Mouse (Mus musculus) brain, embryonic 14.5 days (tissue): ENCODE results near the gene Dock10.

Experiments
- CTCF ChIP-seq: fragments of 200-500 bp; IDR thresholded peaks from 2 replicates; pipeline ENCODE4 v1.5.1; 2012; ENCODE audit warnings: inconsistent platforms, mild to moderate bottlenecking, moderate library complexity, borderline replicate concordance; ENCODE audit not compliant: insufficient read depth, insufficient read length; ENCODE audit errors: extremely low read depth
- POLR2A ChIP-seq: fragments of 200-500 bp; IDR thresholded peaks from 2 replicates; pipeline ENCODE4 v1.6.1; 2012; ENCODE audit warnings: mild to moderate bottlenecking, inconsistent platforms, borderline replicate concordance; ENCODE audit not compliant: poor library complexity, insufficient read depth, insufficient read length, severe bottlenecking; ENCODE audit errors: extremely low read depth

DNA sequence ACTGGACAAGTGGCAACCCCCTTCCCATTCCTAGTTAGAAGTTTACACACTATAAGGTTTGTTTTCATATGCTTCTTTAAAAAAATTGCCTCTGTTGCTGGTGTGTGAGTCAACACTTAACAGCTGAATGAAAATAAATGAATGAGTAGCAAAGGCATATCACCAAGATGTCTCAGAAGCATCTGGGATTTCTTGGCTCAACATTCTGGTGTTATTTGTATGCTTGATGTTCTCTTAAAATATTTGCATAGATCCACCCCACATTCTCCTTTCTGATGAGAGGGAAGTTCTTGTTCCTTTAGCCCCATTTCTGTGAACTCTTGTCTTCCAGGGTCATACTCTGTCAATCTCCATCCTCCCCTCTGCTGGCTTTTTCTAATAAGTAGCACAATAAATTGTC, 38.2 kb downstream of the Dock10 start:
- TF ChIP-seq POLR2A, result no peak
- no peak for TF ChIP-seq CTCF
